Mouse (Mus musculus) pancreas, adult 10 weeks (tissue): ENCODE data around the gene Olfr1311. TPM values are rescaled to one million over a fixed set of nuclear protein-coding genes. Genes with fewer than 3 reads are reported as not detected.

Experiments used
- polyA plus RNA-seq: library from polyadenylated mRNA; stranded (reverse); fragments of 350-450 nt; fragmentation: Illumina TruSeq; extraction: RNeasy Lipid Tissue Mini Kit (QIAGEN cat#74804); gene quantifications from one replicate; pipeline ENCODE4 v1.2.3, GENCODE M21; 2015; ENCODE audit warnings: low read depth, low replicate concordance; ENCODE audit not compliant: insufficient read depth

Olfr1311 gene
- polyA plus RNA-seq = not detected

GRCm38 (mm10) chr2:112024312-112024711 is at the start of gene Olfr1311:
TSS of gene Olfr1311 (minus strand) at chr2:112024412.

GRCm38 (mm10) chr2:112050138-112050537 is 25.9 kb upstream of the Olfr1311 start, which contains the start of gene Olfr1312:
TSS of gene Olfr1312 (minus strand) at chr2:112050238.

DNA sequence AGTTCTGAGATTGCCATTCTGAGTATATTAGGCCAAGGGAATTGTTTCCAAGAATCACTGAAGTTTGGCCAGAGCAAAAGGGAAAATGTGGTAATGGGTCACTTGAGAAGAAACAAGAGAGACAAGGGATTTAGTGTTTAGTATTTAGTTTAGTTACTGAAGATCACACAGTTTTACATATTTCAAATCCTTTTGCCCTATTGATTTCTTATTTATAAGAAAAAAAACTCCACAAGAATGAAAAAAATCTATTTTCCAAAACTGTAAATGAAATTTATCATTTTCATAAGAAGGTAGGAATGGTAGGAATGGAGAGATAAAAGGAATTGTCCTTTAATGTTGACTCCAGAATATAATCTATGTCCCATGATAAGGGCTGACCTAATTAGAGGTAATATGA is 11.6 kb downstream of the Olfr1311 start, which contains the start of gene Olfr1310:
Gene Olfr1310, minus strand, starts transcription at position 101 of the 400 bp plus-strand sequence.

GRCm38 (mm10) chr2:111990181-111990580 is 34.0 kb downstream of the Olfr1311 start, which contains the start of gene Olfr1309:
TSS of gene Olfr1309 (minus strand) at chr2:111990281.

Other genes with a start within 250 kb of the Olfr1311 start
- gene Olfr1302, start 247.0 kb downstream of the Olfr1311 start, polyA plus RNA-seq = not detected
- not detected for gene Olfr1303, start 204.1 kb downstream of the Olfr1311 start, polyA plus RNA-seq
- gene Olfr1305, start 147.3 kb downstream of the Olfr1311 start, polyA plus RNA-seq = not detected
- not detected for gene Olfr1306, start 108.1 kb downstream of the Olfr1311 start, polyA plus RNA-seq
- gene Olfr1307, start 75.0 kb downstream of the Olfr1311 start, polyA plus RNA-seq = not detected
- gene Olfr1308, start 59.5 kb downstream of the Olfr1311 start, polyA plus RNA-seq = not detected
- gene Olfr1309, start 34.1 kb downstream of the Olfr1311 start, polyA plus RNA-seq = not detected
- not detected for gene Olfr1310, start 11.7 kb downstream of the Olfr1311 start, polyA plus RNA-seq
- not detected for gene Olfr1312, start 25.8 kb upstream of the Olfr1311 start, polyA plus RNA-seq
- gene Olfr1313, start 53.4 kb upstream of the Olfr1311 start, polyA plus RNA-seq = not detected
- not detected for gene Olfr1314, start 72.4 kb upstream of the Olfr1311 start, polyA plus RNA-seq
- gene Olfr1315-ps1, start 91.0 kb upstream of the Olfr1311 start, polyA plus RNA-seq = not detected
- gene Olfr1316, start 110.6 kb upstream of the Olfr1311 start, polyA plus RNA-seq = not detected
- gene Olfr1317, start 115.9 kb upstream of the Olfr1311 start, polyA plus RNA-seq = not detected
- gene Olfr1318, start 129.8 kb upstream of the Olfr1311 start, polyA plus RNA-seq = not detected
- gene Lpcat4, start 215.1 kb upstream of the Olfr1311 start, polyA plus RNA-seq = 4.5 TPM
- gene Nutm1, start 234.9 kb upstream of the Olfr1311 start, polyA plus RNA-seq = not detected
- gene Nop10, start 237.5 kb upstream of the Olfr1311 start, polyA plus RNA-seq = 25.2 TPM
- gene Slc12a6, start 241.4 kb upstream of the Olfr1311 start, polyA plus RNA-seq = 9.5 TPM
- not detected for gene Gm21985, start 241.9 kb upstream of the Olfr1311 start, polyA plus RNA-seq